Mouse (Mus musculus): Measurements from ENCODE around the gene Gm49396.

Gene Gm49396

GRCm38 (mm10) chr7:30610043-30610442 lies 46.9 kb downstream of the Gm49396 start:
- no peak for DNase-seq (ENCODE audit: low read depth)

- no peak for DNase-seq (ENCODE audit: low read depth)
Observed at GRCm38 (mm10) chr7:30612654-30613402, 49.7 kb downstream of the Gm49396 start, which contains the start of gene Upk1a. Gene Upk1a (minus strand): TSS chr7:30612847.

GRCm38 (mm10) chr7:30613529-30614112 lies 50.5 kb downstream of the Gm49396 start:
- peak; percentile 76 for DNase-seq (ENCODE audit: low read depth)

- peak; percentile 60 for DNase-seq (ENCODE audit: low read depth)
Observed at GRCm38 (mm10) chr7:30614454-30614853, 51.3 kb downstream of the Gm49396 start.

- DNase-seq (ENCODE audit: low read depth): no peak
Observed at GRCm38 (mm10) chr7:30615049-30615760, 52.1 kb downstream of the Gm49396 start.

All from naive thymus-derived CD4-positive, alpha-beta T cell, adult 2 months (primary cell).